Mouse (Mus musculus) kidney, embryonic 15.5 days (tissue): ENCODE results near the gene Ankrd13b. TPM values are rescaled to one million over a fixed set of nuclear protein-coding genes. Genes with fewer than 3 reads are reported as not detected.

Experiments
- ATAC-seq: fragments of 200-750 bp; cut with Nextera tagmentation; replicated peaks from 2 replicates; pipeline ENCODE4 v1.8.0; 2017; ENCODE audit warnings: moderate TSS enrichment; ENCODE audit not compliant: low FRiP score
- H3K27ac ChIP-seq: fragments of 300-500 bp; sonication (generic); 2 replicates; pipeline ENCODE4 v1.5.1; 2015; ENCODE audit warnings: mild to moderate bottlenecking, inconsistent platforms
- H3K27me3 ChIP-seq: fragments of 300-500 bp; sonication (generic); 2 replicates; pipeline ENCODE4 v1.6.1; 2015; ENCODE audit warnings: inconsistent platforms
- H3K36me3 ChIP-seq: fragments of 300-500 bp; sonication (generic); 2 replicates; pipeline ENCODE4 v1.6.1; 2015; ENCODE audit warnings: inconsistent platforms
- H3K4me1 ChIP-seq: fragments of 300-500 bp; sonication (generic); 2 replicates; pipeline ENCODE4 v1.6.1; 2015; ENCODE audit warnings: inconsistent platforms
- H3K4me2 ChIP-seq: fragments of 300-500 bp; sonication (generic); 2 replicates; pipeline ENCODE4 v1.6.1; 2015; ENCODE audit warnings: moderate library complexity, mild to moderate bottlenecking, inconsistent platforms
- H3K4me3 ChIP-seq: fragments of 300-500 bp; sonication (generic); replicated peaks from 2 replicates; pipeline ENCODE4 v1.5.1; 2015; ENCODE audit warnings: mild to moderate bottlenecking, inconsistent platforms
- H3K9ac ChIP-seq: fragments of 300-500 bp; sonication (generic); 2 replicates; pipeline ENCODE4 v1.6.1; 2015; ENCODE audit warnings: mild to moderate bottlenecking, inconsistent platforms
- H3K9me3 ChIP-seq: fragments of 300-500 bp; sonication (generic); replicated peaks from 2 replicates; pipeline ENCODE4 v1.6.1; 2016; ENCODE audit warnings: inconsistent platforms
- WGBS: fragments of 180-500 bp; shearing (Covaris S2); methylation state at CpG from one replicate; pipeline ENCODE4 v1.1.7; 2015; ENCODE audit warnings: mixed read lengths; 5-methylcytosine and 5-hydroxymethylcytosine counted together
- polyA plus RNA-seq: library from polyadenylated mRNA; unstranded; fragments of >200 nt; fragmentation: Nextera tagmentation; extraction: Ambion mirVana; gene quantifications from 2 replicates; pipeline ENCODE4 v1.2.1, GENCODE M21; 2015

The Ankrd13b gene
- polyA plus RNA-seq, 1 experiment from 2014 or later: 6.9 TPM

GRCm38 (mm10) chr11:77495507-77495906, 6.0 kb upstream of the Ankrd13b start:
- H3K36me3 ChIP-seq: peaks cover 17% of the 10 kb centered on the region
- H3K9ac ChIP-seq: no peak overlapping the region
- no peak for ATAC-seq
- H3K27ac ChIP-seq: 0 out of 2 replicates have a peak overlapping the region, but pooled peaks have one; percentile 24
- H3K9me3 ChIP-seq: no peaks in the 10 kb centered on the region
- peaks cover 77% of the 10 kb centered on the region for H3K4me1 ChIP-seq
- no peaks in the 10 kb centered on the region for H3K27me3 ChIP-seq
- H3K4me2 ChIP-seq: no peak overlapping the region
- H3K4me3 ChIP-seq: no peak overlapping the region

- H3K27ac ChIP-seq: peak overlapping the region; percentile 93
These were observed 5.3 kb upstream of the Ankrd13b start for GRCm38 (mm10) chr11:77494782-77495181.

GRCm38 (mm10) chr11:77494344-77494676, 4.8 kb upstream of the Ankrd13b start:
- WGBS: 22% methylated on average over 4 of the region's 4 CpGs
- Histone ChIP-seq H3K4me3 (peak overlapping the region; percentile 98), H3K27ac (peak overlapping the region; percentile 93), H3K36me3 (peaks cover 5% of the 10 kb centered on the region), H3K27me3 (no peaks in the 10 kb centered on the region), H3K9ac (peak overlapping the region; percentile 96), H3K4me2 (peak overlapping the region; percentile 85), H3K4me1 (peaks cover 80% of the 10 kb centered on the region), H3K9me3 (no peaks in the 10 kb centered on the region)
- ATAC-seq: no peak

More at GRCm38 (mm10) chr11:77494782-77495181, 5.3 kb upstream of the Ankrd13b start:
- Histone ChIP-seq H3K4me1 (peaks cover 80% of the 10 kb centered on the region), H3K4me3 (peak overlapping the region; percentile 98), H3K27me3 (no peaks in the 10 kb centered on the region), H3K9ac (peak overlapping the region; percentile 96), H3K9me3 (no peaks in the 10 kb centered on the region), H3K36me3 (peaks cover 9% of the 10 kb centered on the region), H3K4me2 (peak overlapping the region; percentile 85)
- ATAC-seq: no peak
- WGBS: 54% methylated on average over 6 of the region's 6 CpGs

GRCm38 (mm10) chr11:77493512-77494343, 4.2 kb upstream of the Ankrd13b start, which contains the start of gene Git1:
Gene Git1, plus strand, starts transcription at chr11:77493562.
- peak within 1 kb of the TSS; percentile 98 for H3K4me3 ChIP-seq
- H3K27me3 ChIP-seq: no peaks in the 10 kb centered on the region
- H3K4me2 ChIP-seq: peak within 1 kb of the TSS; percentile 99
- H3K9ac ChIP-seq: peak within 1 kb of the TSS; percentile 96
- H3K36me3 ChIP-seq: 0 out of 2 replicates have a peak, but pooled peaks cover 3% of the 10 kb centered on the region
- ATAC-seq: peak; percentile 1
- peaks cover 83% of the 10 kb centered on the region for H3K4me1 ChIP-seq
- 2% methylated on average over 41 of the region's 74 CpGs for WGBS
- H3K9me3 ChIP-seq: no peaks in the 10 kb centered on the region
- peak within 1 kb of the TSS; percentile 94 for H3K27ac ChIP-seq

- H3K4me2 ChIP-seq: peak overlapping the region; percentile 99
- peak; percentile 69 for ATAC-seq
- peaks cover 83% of the 10 kb centered on the region for H3K4me1 ChIP-seq
- no peaks in the 10 kb centered on the region for H3K9me3 ChIP-seq
- 0% methylated on average over 28 of the region's 32 CpGs for WGBS
- H3K9ac ChIP-seq: peak overlapping the region; percentile 96
- H3K27me3 ChIP-seq: no peaks in the 10 kb centered on the region
- H3K4me3 ChIP-seq: peak overlapping the region; percentile 98
- H3K27ac ChIP-seq: peak overlapping the region; percentile 94
- H3K36me3 ChIP-seq: 0 out of 2 replicates have a peak, but pooled peaks cover 3% of the 10 kb centered on the region
These were observed 3.4 kb upstream of the Ankrd13b start for GRCm38 (mm10) chr11:77492911-77493332.

- Histone ChIP-seq H3K4me1 (peaks cover 83% of the 10 kb centered on the region), H3K4me2 (peak overlapping the region; percentile 99), H3K27ac (peak overlapping the region; percentile 94), H3K36me3 (0 out of 2 replicates have a peak, but pooled peaks cover 3% of the 10 kb centered on the region), H3K9me3 (no peaks in the 10 kb centered on the region), H3K27me3 (no peaks in the 10 kb centered on the region), H3K9ac (peak overlapping the region; percentile 96), H3K4me3 (peak overlapping the region; percentile 98)
- WGBS: under 1% methylated on average over 18 of the region's 18 CpGs
- ATAC-seq: no peak
These were observed 2.9 kb upstream of the Ankrd13b start for GRCm38 (mm10) chr11:77492311-77492871.

GRCm38 (mm10) chr11:77491502-77492291, 2.2 kb upstream of the Ankrd13b start:
- Histone ChIP-seq H3K27me3 (no peaks in the 10 kb centered on the region), H3K4me2 (peak overlapping the region; percentile 99), H3K27ac (peak overlapping the region; percentile 94), H3K9ac (peak overlapping the region; percentile 96), H3K4me1 (peaks cover 83% of the 10 kb centered on the region), H3K9me3 (no peaks in the 10 kb centered on the region), H3K36me3 (0 out of 2 replicates have a peak, but pooled peaks cover 3% of the 10 kb centered on the region), H3K4me3 (peak overlapping the region; percentile 98)
- peak; percentile 69 for ATAC-seq
- WGBS: under 1% methylated on average over 23 of the region's 23 CpGs

GRCm38 (mm10) chr11:77491123-77491501, 1.6 kb upstream of the Ankrd13b start:
- under 1% methylated on average over 13 of the region's 13 CpGs for WGBS
- H3K9ac ChIP-seq: peak overlapping the region; percentile 96
- peak; percentile 65 for ATAC-seq

GRCm38 (mm10) chr11:77490451-77490850, 973 bp upstream of the Ankrd13b start:
- 64% methylated on average over 6 of the region's 6 CpGs for WGBS

More at GRCm38 (mm10) chr11:77491123-77491501, 1.6 kb upstream of the Ankrd13b start:
- Histone ChIP-seq H3K9me3 (no peaks in the 10 kb centered on the region), H3K27me3 (no peaks in the 10 kb centered on the region), H3K36me3 (0 out of 2 replicates have a peak, but pooled peaks cover 3% of the 10 kb centered on the region), H3K4me2 (peak overlapping the region; percentile 99), H3K27ac (peak overlapping the region; percentile 94), H3K4me3 (peak overlapping the region; percentile 98), H3K4me1 (peaks cover 83% of the 10 kb centered on the region)

GRCm38 (mm10) chr11:77488771-77489581, 502 bp downstream of the Ankrd13b start:
- Histone ChIP-seq H3K4me3 (peak overlapping the region; percentile 89), H3K9ac (peak overlapping the region; percentile 89), H3K36me3 (no peaks in the 10 kb centered on the region), H3K9me3 (no peaks in the 10 kb centered on the region), H3K27me3 (no peaks in the 10 kb centered on the region), H3K27ac (no peak overlapping the region), H3K4me2 (peak overlapping the region; percentile 99), H3K4me1 (peaks cover 74% of the 10 kb centered on the region)
- ATAC-seq: no peak
- WGBS: 2% methylated on average over 55 of the region's 55 CpGs

More at GRCm38 (mm10) chr11:77490451-77490850, 973 bp upstream of the Ankrd13b start:
- H3K27ac ChIP-seq: peak overlapping the region; percentile 94; the same call in 1 of the 2 replicates
- H3K9me3 ChIP-seq: no peaks in the 10 kb centered on the region
- H3K27me3 ChIP-seq: no peaks in the 10 kb centered on the region
- no peaks in the 10 kb centered on the region for H3K36me3 ChIP-seq
- no peak overlapping the region for H3K9ac ChIP-seq
- peak overlapping the region; percentile 98 for H3K4me3 ChIP-seq
- peaks cover 83% of the 10 kb centered on the region for H3K4me1 ChIP-seq
- ATAC-seq: no peak
- peak overlapping the region; percentile 99 for H3K4me2 ChIP-seq

GRCm38 (mm10) chr11:77486798-77487197, 2.7 kb downstream of the Ankrd13b start:
- 70% methylated on average over 5 of the region's 5 CpGs for WGBS
- Histone ChIP-seq H3K9me3 (no peaks in the 10 kb centered on the region), H3K4me1 (peaks cover 71% of the 10 kb centered on the region), H3K27ac (no peak overlapping the region), H3K4me3 (no peak overlapping the region), H3K36me3 (no peaks in the 10 kb centered on the region), H3K27me3 (no peaks in the 10 kb centered on the region), H3K9ac (no peak overlapping the region), H3K4me2 (0 out of 2 replicates have a peak overlapping the region, but pooled peaks have one; percentile 13)
- no peak for ATAC-seq
